Mouse (Mus musculus): Measurements from ENCODE around the gene Cdhr2.

The Cdhr2 gene

GRCm38 (mm10) chr13:54766192-54766768 is 65.0 kb downstream of the Cdhr2 start, which contains the start of gene Sncb:
Gene Sncb, minus strand, starts transcription at chr13:54766595.
- DNase-seq (ENCODE audit: low read depth, low spot score) = peak; percentile 75
- Histone ChIP-seq H3K27me3 (ENCODE audit: control insufficient read depth, insufficient read depth, low read length, poor library complexity, severe bottlenecking) (no peaks in the 10 kb centered on the region), H3K36me3 (ENCODE audit: control insufficient read depth, insufficient read depth, low read length, poor library complexity, severe bottlenecking) (no peaks in the 10 kb centered on the region)

GRCm38 (mm10) chr13:54767012-54767411 is 65.8 kb downstream of the Cdhr2 start:
- DNase-seq (ENCODE audit: low read depth, low spot score) = no peak

GRCm38 (mm10) chr13:54780592-54780991 is 79.3 kb downstream of the Cdhr2 start:
- no peaks in the 10 kb centered on the region for H3K27me3 ChIP-seq (ENCODE audit: control insufficient read depth, insufficient read depth, low read length, poor library complexity, severe bottlenecking)
- DNase-seq (ENCODE audit: low read depth, low spot score) = no peak
- H3K36me3 ChIP-seq (ENCODE audit: control insufficient read depth, insufficient read depth, low read length, poor library complexity, severe bottlenecking) = no peaks in the 10 kb centered on the region

More at GRCm38 (mm10) chr13:54767012-54767411, 65.8 kb downstream of the Cdhr2 start:
- no peaks in the 10 kb centered on the region for H3K36me3 ChIP-seq (ENCODE audit: control insufficient read depth, insufficient read depth, low read length, poor library complexity, severe bottlenecking)
- H3K27me3 ChIP-seq (ENCODE audit: control insufficient read depth, insufficient read depth, low read length, poor library complexity, severe bottlenecking) = no peaks in the 10 kb centered on the region

GRCm38 (mm10) chr13:54781086-54781485 is 79.8 kb downstream of the Cdhr2 start:
- Histone ChIP-seq H3K36me3 (ENCODE audit: control insufficient read depth, insufficient read depth, low read length, poor library complexity, severe bottlenecking) (no peaks in the 10 kb centered on the region), H3K27me3 (ENCODE audit: control insufficient read depth, insufficient read depth, low read length, poor library complexity, severe bottlenecking) (no peaks in the 10 kb centered on the region)
- DNase-seq (ENCODE audit: low read depth, low spot score) = no peak

- no peak for DNase-seq (ENCODE audit: low read depth, low spot score)
- no peaks in the 10 kb centered on the region for H3K36me3 ChIP-seq (ENCODE audit: control insufficient read depth, insufficient read depth, low read length, poor library complexity, severe bottlenecking)
- H3K27me3 ChIP-seq (ENCODE audit: control insufficient read depth, insufficient read depth, low read length, poor library complexity, severe bottlenecking) = no peaks in the 10 kb centered on the region
Observed at GRCm38 (mm10) chr13:54783235-54783634, 82.0 kb downstream of the Cdhr2 start.

- Histone ChIP-seq H3K36me3 (ENCODE audit: control insufficient read depth, insufficient read depth, low read length, poor library complexity, severe bottlenecking) (no peaks in the 10 kb centered on the region), H3K27me3 (ENCODE audit: control insufficient read depth, insufficient read depth, low read length, poor library complexity, severe bottlenecking) (no peaks in the 10 kb centered on the region)
- DNase-seq (ENCODE audit: low read depth, low spot score) = no peak
Observed at GRCm38 (mm10) chr13:54783698-54784097, 82.4 kb downstream of the Cdhr2 start, which contains the start of gene Eif4e1b. Gene Eif4e1b, plus strand, starts transcription at chr13:54783998.

Measured in splenic B cell, adult 2 months (primary cell).